In genomic region chr7:25281734-25282601, GRCm38 (mm10) we compare ENCODE assay signal across 8 mouse cellular contexts. TPM values are rescaled to one million over a fixed set of nuclear protein-coding genes. Genes with fewer than 3 reads are reported as not detected.
DNase-seq lines count a peak whose midpoint lies in the region; ATAC-seq lines count a peak whose summit lies in the region.

No protein-coding gene starts in this region.

- peak overlapping the region; percentile 100 for H3K27ac ChIP-seq in hindbrain, embryonic 13.5 days

- peak overlapping the region; percentile 86 for H3K9ac ChIP-seq in hindbrain, embryonic 13.5 days

- peak overlapping the region; percentile 69 for H3K4me3 ChIP-seq in hindbrain, embryonic 13.5 days

- ATAC-seq in hindbrain, embryonic 13.5 days (ENCODE audit: low FRiP score), result peak; percentile 65

- peak; percentile 96 for DNase-seq in R1 (ENCODE audit: low read depth, low spot score)
- peak; percentile 98 for DNase-seq in cerebellum, postnatal 14 days
- peak; percentile 94 to 95 for DNase-seq in frontal cortex, postnatal 14 days (ENCODE audit: low spot score in 2 of 2)
- DNase-seq in layer of hippocampus, postnatal 36 days, result peak; percentile 96
- peak; percentile 97 for DNase-seq in lung, postnatal 25 days (ENCODE audit: low spot score)
- DNase-seq in retina, adult 2 months (ENCODE audit: low read depth, low spot score), result peak; percentile 92
- DNase-seq in thymus, postnatal 25 days, result peak; percentile 98

- H3K36me3 ChIP-seq in hindbrain, embryonic 13.5 days, result peaks cover 24% of the 10 kb centered on the region

- WGBS in hindbrain, embryonic 13.5 days, result under 1% methylated on average over 60 of the region's 108 CpGs

- no peaks in the 10 kb centered on the region for H3K9me3 ChIP-seq in hindbrain, embryonic 13.5 days

- H3K4me2 ChIP-seq in hindbrain, embryonic 13.5 days, result peak overlapping the region; percentile 92

- H3K4me1 ChIP-seq in hindbrain, embryonic 13.5 days (replicated peaks), result peaks cover 74% of the 10 kb centered on the region

- H3K27me3 ChIP-seq in hindbrain, embryonic 13.5 days, result no peaks in the 10 kb centered on the region

RNA-seq across cellular contexts. Expression of gene Cic, which starts 14.5 kb away (rescaled TPM):
- 36.9 and 42.4 TPM in 2 replicates for polyA plus RNA-seq in hindbrain, embryonic 13.5 days (2015; fragmentation: Nextera tagmentation; extraction: Ambion mirVana)
- total RNA-seq in layer of hippocampus, postnatal 36 days (2021), result 100 to 1,000 TPM; 173 to 213 TPM

RNA-seq across cellular contexts. Expression of gene Pafah1b3, which starts 15.8 kb away (rescaled TPM):
- 619 and 632 TPM in 2 replicates for polyA plus RNA-seq in hindbrain, embryonic 13.5 days (2015; fragmentation: Nextera tagmentation; extraction: Ambion mirVana)
- total RNA-seq in layer of hippocampus, postnatal 36 days (2021), result 10 to 100 TPM; 21.2 to 25.9 TPM

RNA-seq across cellular contexts. Expression of gene Prr19, which starts 19.2 kb away (rescaled TPM):
- 2.3 TPM in 2 replicates for polyA plus RNA-seq in hindbrain, embryonic 13.5 days (2015; fragmentation: Nextera tagmentation; extraction: Ambion mirVana)
- not detected for total RNA-seq in layer of hippocampus, postnatal 36 days (2021)

RNA-seq across cellular contexts. Expression of gene Tmem145, which starts 23.9 kb away (rescaled TPM):
- 49.5 and 50.6 TPM in 2 replicates for polyA plus RNA-seq in hindbrain, embryonic 13.5 days (2015; fragmentation: Nextera tagmentation; extraction: Ambion mirVana)
- 10 to 100 TPM; 24.5 to 26.0 TPM for total RNA-seq in layer of hippocampus, postnatal 36 days (2021)

RNA-seq across cellular contexts. Expression of gene Erf, which starts 31.4 kb away (rescaled TPM):
- polyA plus RNA-seq in hindbrain, embryonic 13.5 days (2015; fragmentation: Nextera tagmentation; extraction: Ambion mirVana), result 4.0 and 4.2 TPM in 2 replicates
- 10 to 100 TPM; 34.3 to 35.4 TPM for total RNA-seq in layer of hippocampus, postnatal 36 days (2021)

Comparison
In these comparisons a context has a peak if more than half of its experiments do, and no peak if none do; other contexts are left out.
1. Peak in every context shown above with its lines: DNase-seq, ATAC-seq, H3K4me3 ChIP-seq and H3K27ac ChIP-seq.